Mouse (Mus musculus) heart, embryonic 13.5 days (tissue): ENCODE data around the gene Rspry1. TPM values are rescaled to one million over a fixed set of nuclear protein-coding genes. Genes with fewer than 3 reads are reported as not detected.

Source experiments
- ATAC-seq: fragments of 200-750 bp; cut with Nextera tagmentation; 2 replicates; pipeline ENCODE4 v1.8.0; 2017; ENCODE audit warnings: moderate TSS enrichment; ENCODE audit not compliant: insufficient number of reproducible peaks, low FRiP score, low TSS enrichment; ENCODE audit errors: extremely low read depth
- H3K27ac ChIP-seq: fragments of 300-500 bp; sonication (generic); replicated peaks from 2 replicates; pipeline ENCODE4 v1.5.1; 2015; ENCODE audit warnings: moderate library complexity, mild to moderate bottlenecking, inconsistent platforms
- H3K27me3 ChIP-seq: fragments of 300-500 bp; sonication (generic); replicated peaks from 2 replicates; pipeline ENCODE4 v1.6.1; 2015; ENCODE audit warnings: mild to moderate bottlenecking, inconsistent platforms
- H3K36me3 ChIP-seq: fragments of 300-500 bp; sonication (generic); 2 replicates; pipeline ENCODE4 v1.6.1; 2015; ENCODE audit warnings: mild to moderate bottlenecking, inconsistent platforms
- H3K4me1 ChIP-seq: fragments of 300-500 bp; sonication (generic); 2 replicates; pipeline ENCODE4 v1.6.1; 2015; ENCODE audit warnings: inconsistent platforms
- H3K4me2 ChIP-seq: fragments of 300-500 bp; sonication (generic); 2 replicates; pipeline ENCODE4 v1.6.1; 2015; ENCODE audit warnings: inconsistent platforms, mild to moderate bottlenecking, moderate library complexity
- H3K4me3 ChIP-seq: fragments of 300-500 bp; sonication (generic); 2 replicates; pipeline ENCODE4 v1.5.1; 2015; ENCODE audit warnings: moderate library complexity, mild to moderate bottlenecking, inconsistent platforms
- H3K9ac ChIP-seq: fragments of 300-500 bp; sonication (generic); 2 replicates; pipeline ENCODE4 v1.6.1; 2015; ENCODE audit warnings: inconsistent platforms, mild to moderate bottlenecking, moderate library complexity
- H3K9me3 ChIP-seq: fragments of 300-500 bp; sonication (generic); 2 replicates; pipeline ENCODE4 v1.6.1; 2016; ENCODE audit warnings: inconsistent platforms
- WGBS: fragments of 180-500 bp; shearing (Covaris S2); methylation state at CpG from one replicate; pipeline ENCODE4 v1.1.7; 2015; ENCODE audit warnings: mixed read lengths; 5-methylcytosine and 5-hydroxymethylcytosine counted together
- polyA plus RNA-seq: library from polyadenylated mRNA; unstranded; fragments of >200 nt; fragmentation: Nextera tagmentation; extraction: Ambion mirVana; gene quantifications from 2 replicates; pipeline ENCODE4 v1.2.1, GENCODE M21; 2015

Rspry1 gene
- polyA plus RNA-seq, 1 experiment from 2014 or later, result 21.6 TPM

DNA sequence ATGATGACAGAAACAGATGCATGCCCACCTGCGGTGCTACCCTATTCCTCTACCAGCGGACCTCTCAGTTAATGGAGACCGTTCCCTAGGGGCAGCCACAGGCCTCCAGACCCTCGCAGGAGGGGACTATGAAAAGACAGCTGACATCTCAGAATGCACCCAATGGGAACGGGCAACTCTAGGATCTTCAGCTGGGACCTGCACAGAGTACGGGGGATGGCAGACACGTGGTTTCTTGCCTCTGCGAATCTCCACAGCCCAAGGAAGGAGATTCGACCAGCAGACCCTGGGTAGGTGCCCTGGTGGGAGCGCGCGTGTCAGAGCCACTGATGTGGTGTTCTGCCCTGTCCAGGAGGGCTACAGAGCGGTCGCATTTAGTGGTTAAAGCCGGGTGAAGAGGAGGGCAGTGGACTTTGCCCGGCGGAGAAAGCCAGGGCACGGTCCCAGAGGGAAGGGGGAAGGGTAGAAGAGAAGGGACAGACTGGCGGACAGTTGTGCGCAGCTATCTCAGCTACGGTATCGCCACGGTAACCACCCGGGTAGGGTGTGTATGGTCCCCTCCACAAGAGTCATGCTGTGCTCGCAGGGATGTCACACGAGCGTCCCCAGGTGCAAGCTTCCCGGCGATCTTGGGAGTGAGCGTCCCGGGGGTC lies 93.7 kb downstream of the Rspry1 start:
- H3K9ac ChIP-seq, result peak overlapping the region; percentile 65
- no peak overlapping the region for H3K27ac ChIP-seq
- WGBS, result under 1% methylated on average over 31 of the region's 31 CpGs
- peak overlapping the region; percentile 53 for H3K4me3 ChIP-seq
- H3K4me2 ChIP-seq, result peak overlapping the region; percentile 79
- H3K36me3 ChIP-seq, result no peaks in the 10 kb centered on the region
- no peaks in the 10 kb centered on the region for H3K9me3 ChIP-seq
- no peak for ATAC-seq
- peaks cover 15% of the 10 kb centered on the region for H3K4me1 ChIP-seq
- peaks cover 77% of the 10 kb centered on the region for H3K27me3 ChIP-seq

DNA sequence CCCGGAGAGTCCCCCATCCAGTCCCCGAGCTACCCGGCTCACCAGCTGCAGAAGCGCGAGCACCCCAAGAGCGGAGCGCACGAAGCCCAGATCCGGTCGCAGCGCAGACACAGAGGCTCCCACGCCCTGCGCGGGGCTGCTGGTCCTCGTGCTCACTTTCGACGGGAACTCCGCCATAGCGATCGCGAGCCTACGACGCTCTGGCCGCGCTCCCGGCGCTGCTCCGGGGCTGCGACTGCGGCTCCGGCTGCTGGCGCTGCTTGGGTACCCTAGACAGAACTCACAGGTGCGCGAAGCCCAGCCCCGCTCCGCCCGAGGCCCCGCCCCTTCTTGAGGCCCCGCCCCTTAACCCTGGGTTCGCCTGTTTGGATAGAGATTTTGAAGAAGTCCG lies 94.3 kb downstream of the Rspry1 start, which contains the start of gene Pllp:
TSS of gene Pllp (minus strand) at position 285 of the 391 bp plus-strand sequence.
- Histone ChIP-seq H3K27me3 (peaks cover 77% of the 10 kb centered on the region), H3K36me3 (no peaks in the 10 kb centered on the region), H3K9me3 (no peaks in the 10 kb centered on the region), H3K4me2 (peak within 1 kb of the TSS; percentile 79), H3K4me3 (peak within 1 kb of the TSS; percentile 53), H3K27ac (no peak within 1 kb of the TSS), H3K9ac (peak within 1 kb of the TSS; percentile 65), H3K4me1 (peaks cover 15% of the 10 kb centered on the region)
- no peak for ATAC-seq
- WGBS, result 1% methylated on average over 41 of the region's 41 CpGs

DNA sequence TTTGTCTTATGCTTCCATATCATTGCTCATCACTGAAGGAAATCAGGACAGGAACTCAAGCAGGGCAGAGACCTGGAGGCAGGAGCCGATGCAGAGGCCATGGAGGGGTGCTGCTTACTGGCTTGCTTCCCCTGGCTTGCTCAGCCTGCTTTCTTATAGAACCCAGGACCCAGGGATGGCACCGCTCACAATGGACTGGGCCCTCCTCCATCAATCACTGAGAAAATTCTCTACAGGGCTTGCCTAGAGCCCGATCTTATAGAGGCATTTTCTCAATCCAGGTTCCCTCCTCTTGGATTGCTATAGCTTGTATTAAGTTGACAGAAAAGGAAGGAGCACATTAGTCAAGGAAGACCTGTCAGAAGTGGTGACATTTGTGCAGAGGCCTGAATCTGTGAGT lies 94.8 kb downstream of the Rspry1 start:
- H3K27me3 ChIP-seq, result peaks cover 77% of the 10 kb centered on the region
- 54% methylated on average over 3 of the region's 3 CpGs for whole genome bisulfite sequencing
- no peak overlapping the region for H3K9ac ChIP-seq
- no peak overlapping the region for H3K27ac ChIP-seq
- peak overlapping the region; percentile 53 for H3K4me3 ChIP-seq
- H3K4me2 ChIP-seq, result peak overlapping the region; percentile 79
- peaks cover 15% of the 10 kb centered on the region for H3K4me1 ChIP-seq
- no peak for ATAC-seq
- H3K9me3 ChIP-seq, result no peaks in the 10 kb centered on the region
- no peaks in the 10 kb centered on the region for H3K36me3 ChIP-seq

DNA sequence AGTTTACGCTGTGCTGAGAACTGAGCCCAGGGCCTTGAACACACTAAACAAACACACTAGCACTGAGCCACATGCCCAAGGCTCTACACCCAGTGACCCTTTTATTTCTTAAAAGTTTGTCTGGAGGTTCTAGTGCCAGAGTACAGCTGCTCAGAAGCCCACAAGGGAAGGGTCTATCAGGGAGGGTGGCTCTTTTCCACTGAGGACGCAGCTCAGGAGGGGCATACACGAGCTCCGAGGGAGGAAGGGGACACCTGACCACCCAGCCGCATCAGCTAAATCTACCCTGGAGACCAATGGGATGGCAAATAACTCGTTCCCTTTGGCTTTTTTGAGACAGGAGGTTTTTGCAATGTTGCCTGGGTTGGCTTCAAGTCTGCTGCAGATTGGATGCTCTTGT lies 96.2 kb downstream of the Rspry1 start:
- 67% methylated on average over 6 of the region's 6 CpGs for WGBS
- ATAC-seq, result no peak
- Histone ChIP-seq H3K27ac (no peak overlapping the region), H3K9ac (no peak overlapping the region), H3K9me3 (no peaks in the 10 kb centered on the region), H3K27me3 (peaks cover 64% of the 10 kb centered on the region), H3K36me3 (no peaks in the 10 kb centered on the region), H3K4me2 (no peak overlapping the region), H3K4me1 (peaks cover 18% of the 10 kb centered on the region), H3K4me3 (no peak overlapping the region)

DNA sequence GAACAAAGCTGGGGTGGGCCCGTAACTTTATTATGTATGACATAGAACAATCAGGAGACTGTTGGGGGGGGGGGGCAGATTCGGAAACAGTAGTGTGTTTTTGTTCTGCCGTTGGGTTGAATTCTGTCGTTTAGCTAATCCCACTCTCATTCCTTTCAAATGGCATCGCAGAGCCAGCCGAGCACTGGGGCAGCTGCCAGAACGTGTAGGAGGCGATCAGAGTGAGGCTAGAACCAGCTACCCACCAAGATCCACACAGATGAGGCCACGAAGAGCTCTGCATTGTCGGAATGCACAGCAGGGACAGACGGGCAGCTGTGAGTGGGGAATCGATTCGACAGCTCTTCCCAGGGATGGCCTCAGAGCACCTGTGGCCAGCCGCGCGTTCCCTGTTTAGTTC lies 97.6 kb downstream of the Rspry1 start:
- no peaks in the 10 kb centered on the region for H3K36me3 ChIP-seq
- no peak overlapping the region for H3K4me3 ChIP-seq
- H3K27ac ChIP-seq, result no peak overlapping the region
- H3K4me1 ChIP-seq, result peaks cover 19% of the 10 kb centered on the region
- no peaks in the 10 kb centered on the region for H3K9me3 ChIP-seq
- WGBS, result 71% methylated on average over 16 of the region's 16 CpGs
- H3K27me3 ChIP-seq, result peaks cover 50% of the 10 kb centered on the region
- H3K9ac ChIP-seq, result no peak overlapping the region
- no peak overlapping the region for H3K4me2 ChIP-seq
- no peak for ATAC-seq

DNA sequence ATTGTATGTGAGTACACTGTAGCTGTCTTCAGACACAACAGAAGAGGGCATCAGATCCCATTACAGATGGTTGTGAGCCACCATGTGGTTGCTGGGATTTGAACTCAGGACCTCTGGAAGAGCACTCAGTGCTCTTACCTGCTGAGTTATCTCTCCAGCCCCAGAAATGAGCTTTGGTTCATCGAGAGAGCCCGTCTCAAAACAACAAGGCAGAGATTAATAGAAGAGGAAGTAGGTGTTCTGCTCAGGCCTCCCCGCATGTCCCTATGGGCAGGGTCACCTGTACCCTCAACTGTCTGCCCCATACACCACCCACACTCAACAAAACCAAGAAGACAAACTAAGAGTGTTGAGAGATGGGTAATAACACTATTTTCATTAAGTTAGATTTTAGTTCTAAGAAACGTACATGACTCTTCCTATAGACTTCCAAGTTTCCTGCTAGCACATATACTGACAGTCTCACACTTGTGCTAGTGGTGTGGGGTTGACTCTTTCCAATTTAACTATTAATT lies 98.7 kb downstream of the Rspry1 start:
- H3K4me2 ChIP-seq, result no peak overlapping the region
- H3K4me1 ChIP-seq, result peaks cover 19% of the 10 kb centered on the region
- no peak overlapping the region for H3K4me3 ChIP-seq
- no peaks in the 10 kb centered on the region for H3K9me3 ChIP-seq
- no peak overlapping the region for H3K9ac ChIP-seq
- 78% methylated on average over 4 of the region's 4 CpGs for WGBS
- ATAC-seq, result no peak
- H3K27me3 ChIP-seq, result peaks cover 39% of the 10 kb centered on the region
- H3K27ac ChIP-seq, result no peak overlapping the region
- H3K36me3 ChIP-seq, result no peaks in the 10 kb centered on the region

DNA sequence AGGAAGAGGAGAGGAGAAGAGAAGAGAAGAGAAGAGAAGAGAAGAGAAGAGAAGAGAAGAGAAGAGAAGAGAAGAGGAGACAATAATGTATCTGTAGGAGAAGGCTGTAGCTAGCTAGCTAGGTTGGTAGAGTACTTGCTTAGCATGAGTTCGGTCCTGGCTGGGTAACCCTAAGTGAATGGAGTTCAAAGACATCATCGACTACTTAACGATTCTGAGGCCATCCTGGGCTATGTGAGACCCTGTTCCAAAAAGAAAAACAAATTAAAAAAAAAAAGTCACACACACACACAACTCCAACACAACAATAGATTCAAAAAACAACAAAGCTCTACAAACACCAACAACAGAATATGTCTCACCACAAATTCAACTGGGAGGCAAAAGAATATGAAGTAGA lies 100.4 kb downstream of the Rspry1 start:
- Histone ChIP-seq H3K4me1 (peaks cover 25% of the 10 kb centered on the region), H3K4me2 (peak overlapping the region; percentile 80), H3K36me3 (no peaks in the 10 kb centered on the region), H3K27ac (no peak overlapping the region), H3K27me3 (peaks cover 22% of the 10 kb centered on the region), H3K9ac (no peak overlapping the region), H3K4me3 (no peak overlapping the region), H3K9me3 (no peaks in the 10 kb centered on the region)
- 58% methylated on average over 3 of the region's 3 CpGs for WGBS
- no peak for ATAC-seq

DNA sequence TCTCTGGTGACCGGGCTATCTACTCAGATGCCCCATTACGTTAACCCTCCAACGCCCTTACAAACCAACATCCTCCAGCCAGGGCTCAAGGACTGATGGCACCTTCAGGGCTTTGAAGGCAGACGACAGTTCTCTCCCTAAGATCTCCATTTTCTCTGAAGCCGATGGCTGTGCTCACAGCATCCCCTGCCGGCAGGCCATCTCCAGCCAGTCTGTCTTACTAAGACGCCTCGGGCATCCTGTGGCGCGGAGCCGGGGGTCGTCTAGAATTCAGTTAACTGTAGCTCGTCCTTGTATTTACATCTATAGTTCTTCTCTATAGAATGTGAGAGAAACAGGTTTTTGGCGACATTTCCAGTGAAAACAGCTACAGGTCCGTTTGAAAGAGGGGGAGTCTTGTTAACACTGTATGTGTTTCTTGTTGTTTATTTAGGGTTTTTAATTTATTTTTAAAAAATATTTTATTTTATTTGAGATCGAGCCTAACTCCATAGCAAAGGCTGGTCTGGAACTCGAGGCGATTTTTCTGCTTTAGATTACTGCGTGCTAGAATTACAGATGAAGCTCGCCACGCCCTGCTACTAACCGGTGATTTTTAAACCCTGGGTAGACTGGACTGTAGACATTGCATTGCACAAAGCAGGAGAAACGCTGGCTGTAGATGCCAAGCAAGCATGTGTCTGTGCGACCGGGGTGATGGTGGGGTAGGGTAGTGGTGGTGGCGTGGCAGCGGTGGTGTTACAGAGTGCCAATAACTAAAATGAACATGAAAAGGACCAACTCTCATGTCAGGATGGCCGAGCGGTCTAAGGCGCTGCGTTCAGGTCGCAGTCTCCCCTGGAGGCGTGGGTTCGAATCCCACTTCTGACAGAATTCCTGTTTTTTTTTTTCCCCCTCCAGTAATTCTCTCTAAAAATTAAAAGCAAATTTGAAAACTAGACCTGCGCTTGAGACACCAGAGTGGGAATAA lies 101.4 kb downstream of the Rspry1 start:
- H3K9me3 ChIP-seq, result no peaks in the 10 kb centered on the region
- H3K4me3 ChIP-seq, result peak overlapping the region; percentile 66
- H3K9ac ChIP-seq, result peak overlapping the region; percentile 76
- H3K27ac ChIP-seq, result peak overlapping the region; percentile 17; the same call in 1 of the 2 replicates
- H3K27me3 ChIP-seq, result peaks cover 13% of the 10 kb centered on the region
- H3K36me3 ChIP-seq, result no peaks in the 10 kb centered on the region
- WGBS, result 1% methylated on average over 35 of the region's 35 CpGs
- H3K4me2 ChIP-seq, result peak overlapping the region; percentile 80
- peak; percentile 64 for ATAC-seq
- H3K4me1 ChIP-seq, result peaks cover 29% of the 10 kb centered on the region

DNA sequence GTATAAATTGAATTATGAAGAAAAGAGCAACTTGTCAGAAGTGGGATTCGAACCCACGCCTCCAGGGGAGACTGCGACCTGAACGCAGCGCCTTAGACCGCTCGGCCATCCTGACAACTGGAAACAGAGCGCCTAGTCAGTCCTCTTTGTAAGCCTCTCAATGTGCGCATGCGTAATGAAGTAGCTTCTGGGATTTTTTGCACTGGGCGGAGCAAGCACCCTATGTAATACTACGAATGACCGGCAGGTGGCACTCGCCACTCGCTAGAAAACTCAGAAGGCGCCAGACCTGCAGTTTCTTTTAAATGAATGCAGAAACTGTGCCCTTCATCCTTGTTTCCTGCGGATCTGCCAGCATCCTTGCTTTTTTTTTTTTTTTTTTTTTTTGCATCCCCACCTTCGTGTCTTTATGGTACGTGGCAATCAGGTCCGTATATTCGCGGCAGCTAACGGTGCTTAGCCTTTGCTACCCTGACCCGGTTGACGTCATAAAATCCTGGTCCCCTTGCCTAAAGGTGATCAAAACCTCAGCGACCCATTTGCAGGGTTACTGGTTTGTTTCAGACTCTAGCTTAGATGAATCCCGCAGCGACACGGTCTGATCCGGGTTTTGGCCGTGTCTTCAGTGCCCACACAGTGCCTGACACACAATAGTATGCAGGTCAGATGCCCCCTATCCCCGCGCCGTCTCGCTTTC lies 102.4 kb downstream of the Rspry1 start:
- H3K4me2 ChIP-seq, result peak overlapping the region; percentile 83
- H3K4me1 ChIP-seq, result peaks cover 29% of the 10 kb centered on the region
- no peaks in the 10 kb centered on the region for H3K36me3 ChIP-seq
- H3K4me3 ChIP-seq, result peak overlapping the region; percentile 66
- peak; percentile 86 for ATAC-seq
- WGBS, result under 1% methylated on average over 35 of the region's 35 CpGs
- H3K9ac ChIP-seq, result peak overlapping the region; percentile 78
- H3K27ac ChIP-seq, result no peak overlapping the region
- H3K27me3 ChIP-seq, result peaks cover 7% of the 10 kb centered on the region
- H3K9me3 ChIP-seq, result no peaks in the 10 kb centered on the region

DNA sequence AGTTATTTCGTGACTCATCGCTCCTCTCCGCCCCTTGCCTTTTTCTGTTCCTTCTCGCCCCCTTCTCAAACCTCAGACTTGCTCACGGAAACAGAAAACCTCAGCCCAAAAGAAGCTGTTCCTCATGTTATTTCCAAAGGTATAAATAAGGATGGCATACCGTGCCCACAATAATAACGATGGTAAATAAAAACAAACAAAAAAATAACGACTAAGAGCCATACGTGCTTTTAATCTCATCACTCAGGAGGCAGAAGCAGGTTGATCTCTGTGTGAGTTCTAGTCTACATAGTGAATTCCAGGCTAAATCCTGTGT lies 102.9 kb downstream of the Rspry1 start:
- WGBS, result 18% methylated on average over 9 of the region's 9 CpGs
- Histone ChIP-seq H3K27ac (no peak overlapping the region), H3K9ac (peak overlapping the region; percentile 78), H3K36me3 (no peaks in the 10 kb centered on the region), H3K4me1 (peaks cover 29% of the 10 kb centered on the region), H3K27me3 (peaks cover 3% of the 10 kb centered on the region), H3K9me3 (no peaks in the 10 kb centered on the region), H3K4me2 (peak overlapping the region; percentile 83), H3K4me3 (peak overlapping the region; percentile 58)
- ATAC-seq, result no peak
